Mouse (Mus musculus): ENCODE results near the gene Limk1. TPM values are rescaled to one million over a fixed set of nuclear protein-coding genes. Genes with fewer than 3 reads are reported as not detected.

Gene Limk1
- polyA plus RNA-seq, 1 experiment from 2014 or later, result 5.3 TPM

DNA sequence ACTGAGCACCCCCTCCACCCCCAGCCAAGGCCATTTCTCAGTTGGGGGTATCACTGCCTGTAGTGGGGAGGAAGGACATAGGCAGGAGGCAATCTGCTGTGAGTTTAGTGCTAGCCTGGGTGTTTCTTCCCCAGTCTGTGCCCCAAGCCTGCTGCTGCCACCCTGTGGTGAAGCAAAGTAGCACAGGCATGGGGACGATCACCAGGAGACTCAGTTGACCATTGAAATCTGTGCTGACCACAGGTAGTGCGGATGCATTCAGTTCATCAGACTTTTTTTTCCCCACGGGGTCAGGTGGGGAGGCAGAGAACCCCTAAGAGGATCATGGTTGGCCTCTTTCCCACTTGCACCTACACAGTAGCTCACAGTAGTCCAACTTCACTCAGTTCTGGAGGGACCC lies 71.3 kb downstream of the Limk1 start:
- Histone ChIP-seq H3K4me1 (replicated peaks; ENCODE audit: control insufficient read depth, insufficient read depth, low read length) (no peaks in the 10 kb centered on the region), H3K9ac (ENCODE audit: low read length) (no peak overlapping the region), H3K9me3 (ENCODE audit: control insufficient read depth, low read length) (no peaks in the 10 kb centered on the region), H3K27ac (ENCODE audit: low read depth) (no peak overlapping the region), H3K4me3 (ENCODE audit: low read depth, low read length) (no peak overlapping the region), H3K27me3 (replicated peaks; ENCODE audit: control insufficient read depth, insufficient read depth, low read length) (no peaks in the 10 kb centered on the region), H3K36me3 (ENCODE audit: control insufficient read depth, insufficient read depth, low read length) (peaks cover 47% of the 10 kb centered on the region), H3K4me2 (ENCODE audit: low read length) (no peak overlapping the region)
- 66% methylated on average over 3 of the region's 3 CpGs for WGBS
- ATAC-seq (replicated peaks; ENCODE audit: low FRiP score, low TSS enrichment, low read depth) (no peak), DNase-seq (ENCODE audit: low spot score) (peak; percentile 69)

DNA sequence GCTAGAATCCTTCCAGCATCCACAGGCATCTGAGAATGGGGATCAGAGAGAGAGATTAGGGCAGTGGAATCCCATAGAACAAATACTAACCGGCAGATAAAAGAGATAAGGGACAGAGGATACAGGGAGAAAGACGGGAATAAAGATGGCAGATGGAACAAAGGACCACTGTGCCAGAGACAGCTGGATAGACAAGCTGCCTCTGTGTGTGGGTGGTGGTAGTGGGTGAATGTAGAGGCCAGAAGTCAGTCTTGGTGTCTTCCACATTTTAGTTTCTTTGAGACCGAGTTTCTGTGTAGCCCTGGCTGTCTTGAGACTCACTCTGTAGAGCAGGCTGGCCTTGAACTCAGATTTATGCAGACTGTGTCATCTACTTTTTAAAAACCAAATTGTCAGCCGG lies 72.6 kb downstream of the Limk1 start:
- DNase-seq (ENCODE audit: low spot score) (no peak), ATAC-seq (replicated peaks; ENCODE audit: low FRiP score, low TSS enrichment, low read depth) (no peak)
- H3K27me3 ChIP-seq (replicated peaks; ENCODE audit: control insufficient read depth, insufficient read depth, low read length), result no peaks in the 10 kb centered on the region
- peaks cover 34% of the 10 kb centered on the region for H3K36me3 ChIP-seq (ENCODE audit: control insufficient read depth, insufficient read depth, low read length)
- WGBS, result 73% methylated on average over 4 of the region's 4 CpGs
- no peaks in the 10 kb centered on the region for H3K9me3 ChIP-seq (ENCODE audit: control insufficient read depth, low read length)
- H3K27ac ChIP-seq (ENCODE audit: low read depth), result no peak overlapping the region
- no peaks in the 10 kb centered on the region for H3K4me1 ChIP-seq (replicated peaks; ENCODE audit: control insufficient read depth, insufficient read depth, low read length)
- H3K4me3 ChIP-seq (ENCODE audit: low read depth, low read length), result no peak overlapping the region
- H3K9ac ChIP-seq (ENCODE audit: low read length), result no peak overlapping the region
- H3K4me2 ChIP-seq (ENCODE audit: low read length), result no peak overlapping the region

DNA sequence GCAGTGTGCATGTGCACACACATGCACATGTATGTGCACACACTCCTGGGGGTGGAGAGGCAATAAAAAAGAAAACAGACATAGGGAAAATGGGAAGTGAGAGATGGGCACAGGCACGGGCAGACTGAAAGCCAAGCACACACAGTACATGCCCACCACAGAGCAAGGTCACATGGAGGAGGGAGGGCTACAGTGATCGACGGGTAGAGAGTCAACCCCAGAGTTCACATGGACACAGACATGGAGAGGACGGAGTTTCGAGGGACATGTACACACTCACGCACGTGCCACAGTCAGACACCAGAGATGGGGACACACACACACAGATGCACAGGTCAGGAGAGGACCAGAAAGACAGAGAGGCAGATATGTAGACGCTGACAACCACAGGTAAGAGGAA lies 73.0 kb downstream of the Limk1 start:
- 77% methylated on average over 8 of the region's 8 CpGs for WGBS
- ATAC-seq (replicated peaks; ENCODE audit: low FRiP score, low TSS enrichment, low read depth) (no peak), DNase-seq (ENCODE audit: low spot score) (no peak)
- Histone ChIP-seq H3K4me2 (ENCODE audit: low read length) (no peak overlapping the region), H3K4me1 (replicated peaks; ENCODE audit: control insufficient read depth, insufficient read depth, low read length) (no peaks in the 10 kb centered on the region), H3K27me3 (replicated peaks; ENCODE audit: control insufficient read depth, insufficient read depth, low read length) (no peaks in the 10 kb centered on the region), H3K36me3 (ENCODE audit: control insufficient read depth, insufficient read depth, low read length) (peaks cover 30% of the 10 kb centered on the region), H3K4me3 (ENCODE audit: low read depth, low read length) (no peak overlapping the region), H3K9ac (ENCODE audit: low read length) (no peak overlapping the region), H3K9me3 (ENCODE audit: control insufficient read depth, low read length) (no peaks in the 10 kb centered on the region), H3K27ac (ENCODE audit: low read depth) (no peak overlapping the region)

DNA sequence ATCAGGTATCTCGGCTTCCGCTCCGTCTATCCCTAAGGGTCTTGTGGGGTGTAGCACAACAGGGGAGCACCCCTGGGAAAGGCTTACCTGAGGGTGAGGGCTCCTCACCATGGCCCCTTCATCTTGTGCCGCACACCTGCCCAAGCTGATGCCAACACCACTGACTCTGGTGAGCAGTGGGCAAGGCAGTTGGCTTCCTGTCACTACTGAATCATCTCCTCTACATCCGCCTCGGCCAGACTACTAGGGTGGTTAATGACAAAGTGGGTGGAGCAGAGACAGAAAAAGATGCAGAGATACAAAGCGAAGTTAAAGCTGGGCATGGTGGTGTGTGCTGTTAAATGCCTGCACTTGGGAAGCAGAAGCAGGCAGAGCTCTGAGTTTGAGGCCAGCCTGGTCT lies 73.6 kb downstream of the Limk1 start, which contains the start of gene Lat2:
Gene Lat2 (minus strand): TSS at position 224 of the 400 bp plus-strand sequence.
- Histone ChIP-seq H3K27ac (ENCODE audit: low read depth) (no peak within 1 kb of the TSS), H3K36me3 (ENCODE audit: control insufficient read depth, insufficient read depth, low read length) (peaks cover 24% of the 10 kb centered on the region), H3K9me3 (ENCODE audit: control insufficient read depth, low read length) (no peaks in the 10 kb centered on the region), H3K4me2 (ENCODE audit: low read length) (no peak within 1 kb of the TSS), H3K4me3 (ENCODE audit: low read depth, low read length) (no peak within 1 kb of the TSS), H3K27me3 (replicated peaks; ENCODE audit: control insufficient read depth, insufficient read depth, low read length) (no peaks in the 10 kb centered on the region), H3K4me1 (replicated peaks; ENCODE audit: control insufficient read depth, insufficient read depth, low read length) (no peaks in the 10 kb centered on the region), H3K9ac (ENCODE audit: low read length) (no peak within 1 kb of the TSS)
- 85% methylated on average over 7 of the region's 7 CpGs for WGBS
- no peak for DNase-seq (ENCODE audit: low spot score)
- no peak for ATAC-seq (replicated peaks; ENCODE audit: low FRiP score, low TSS enrichment, low read depth)

DNA sequence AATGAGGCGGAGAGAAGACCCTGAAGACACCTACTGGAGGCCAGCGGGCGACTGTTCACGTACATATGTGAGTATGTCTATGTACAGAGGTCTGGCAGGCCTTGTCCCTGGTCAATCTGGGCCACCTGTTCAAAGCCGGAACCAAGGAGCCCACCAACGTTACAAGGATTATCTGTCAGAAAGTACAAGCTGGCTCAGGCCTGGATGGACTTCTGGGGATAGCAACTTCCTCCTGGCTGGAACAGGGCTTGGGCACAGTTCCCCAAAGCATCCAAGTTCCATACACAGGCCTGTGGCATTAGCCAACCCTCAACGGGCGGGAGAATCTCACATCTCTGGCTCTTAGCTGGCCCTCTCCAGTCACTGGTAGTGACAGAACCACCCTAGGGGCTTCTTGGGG lies 74.1 kb downstream of the Limk1 start:
- 87% methylated on average over 8 of the region's 8 CpGs for WGBS
- no peak overlapping the region for H3K4me3 ChIP-seq (ENCODE audit: low read depth, low read length)
- no peaks in the 10 kb centered on the region for H3K27me3 ChIP-seq (replicated peaks; ENCODE audit: control insufficient read depth, insufficient read depth, low read length)
- H3K9ac ChIP-seq (ENCODE audit: low read length), result no peak overlapping the region
- DNase-seq (ENCODE audit: low spot score), result no peak
- H3K4me2 ChIP-seq (ENCODE audit: low read length), result no peak overlapping the region
- ATAC-seq (replicated peaks; ENCODE audit: low FRiP score, low TSS enrichment, low read depth), result no peak
- H3K4me1 ChIP-seq (replicated peaks; ENCODE audit: control insufficient read depth, insufficient read depth, low read length), result no peaks in the 10 kb centered on the region
- peaks cover 19% of the 10 kb centered on the region for H3K36me3 ChIP-seq (ENCODE audit: control insufficient read depth, insufficient read depth, low read length)
- H3K27ac ChIP-seq (ENCODE audit: low read depth), result no peak overlapping the region
- no peaks in the 10 kb centered on the region for H3K9me3 ChIP-seq (ENCODE audit: control insufficient read depth, low read length)

DNA sequence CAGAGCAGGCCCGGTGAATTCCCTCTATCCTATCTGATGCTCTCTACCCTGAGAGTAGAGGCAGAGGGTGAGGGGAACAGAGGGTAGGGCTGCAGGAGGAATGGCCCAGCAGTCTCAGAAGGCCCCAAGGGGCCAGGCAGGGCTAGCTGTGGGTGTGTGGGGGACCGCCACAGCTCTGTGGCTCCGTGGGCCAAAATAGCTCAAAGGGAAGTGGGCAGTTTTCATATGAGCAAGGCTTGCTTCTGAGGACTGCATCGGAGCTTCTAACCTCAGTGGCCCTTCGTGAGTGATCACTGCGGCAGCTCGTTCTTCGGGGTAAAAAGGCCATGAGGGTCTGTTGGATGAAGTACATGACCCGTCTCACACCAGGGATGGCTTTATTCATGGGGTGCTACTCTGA lies 74.7 kb downstream of the Limk1 start:
- Histone ChIP-seq H3K9me3 (ENCODE audit: control insufficient read depth, low read length) (no peaks in the 10 kb centered on the region), H3K4me1 (replicated peaks; ENCODE audit: control insufficient read depth, insufficient read depth, low read length) (no peaks in the 10 kb centered on the region), H3K4me2 (ENCODE audit: low read length) (no peak overlapping the region), H3K36me3 (ENCODE audit: control insufficient read depth, insufficient read depth, low read length) (peaks cover 13% of the 10 kb centered on the region), H3K9ac (ENCODE audit: low read length) (no peak overlapping the region), H3K27me3 (replicated peaks; ENCODE audit: control insufficient read depth, insufficient read depth, low read length) (no peaks in the 10 kb centered on the region), H3K27ac (ENCODE audit: low read depth) (no peak overlapping the region), H3K4me3 (ENCODE audit: low read depth, low read length) (no peak overlapping the region)
- 82% methylated on average over 9 of the region's 9 CpGs for WGBS
- DNase-seq (ENCODE audit: low spot score), result no peak
- ATAC-seq (replicated peaks; ENCODE audit: low FRiP score, low TSS enrichment, low read depth), result no peak

DNA sequence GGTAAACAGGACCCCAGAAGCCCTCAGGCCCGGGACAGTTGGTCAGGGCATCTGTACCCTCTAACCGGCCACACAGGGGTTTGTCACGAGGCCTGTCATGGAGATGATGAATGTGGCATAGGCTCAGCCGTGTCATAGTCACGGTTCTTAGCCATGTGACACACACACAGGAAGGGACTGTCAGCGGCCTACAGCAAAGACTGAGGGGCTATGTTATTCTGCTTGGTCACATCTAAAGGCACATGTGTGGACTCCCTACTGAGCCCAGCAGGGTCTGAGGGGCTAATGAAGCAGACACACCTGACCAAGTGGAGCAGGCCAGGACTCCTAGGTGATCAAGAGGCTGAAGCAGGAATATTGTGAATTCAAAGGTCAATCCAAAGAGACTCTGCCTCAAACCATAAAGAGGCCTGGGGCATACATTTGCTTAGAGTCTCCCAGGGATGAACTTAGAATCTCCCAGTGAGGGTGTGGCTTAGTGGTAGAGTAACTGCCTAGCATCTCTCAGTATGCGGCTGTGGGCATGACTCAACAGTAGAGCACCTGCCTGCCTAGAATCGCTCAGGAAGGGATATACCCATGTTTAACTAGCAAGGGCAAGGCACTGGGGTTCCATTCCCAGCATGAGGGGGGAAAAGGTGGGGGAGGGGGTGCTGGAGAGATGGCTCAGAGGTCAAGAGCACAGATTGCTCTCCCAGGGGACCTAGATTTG lies 76.4 kb downstream of the Limk1 start:
- Histone ChIP-seq H3K27ac (ENCODE audit: low read depth) (no peak overlapping the region), H3K9ac (ENCODE audit: low read length) (no peak overlapping the region), H3K4me2 (ENCODE audit: low read length) (no peak overlapping the region), H3K27me3 (replicated peaks; ENCODE audit: control insufficient read depth, insufficient read depth, low read length) (no peaks in the 10 kb centered on the region), H3K9me3 (ENCODE audit: control insufficient read depth, low read length) (no peaks in the 10 kb centered on the region), H3K4me1 (replicated peaks; ENCODE audit: control insufficient read depth, insufficient read depth, low read length) (no peaks in the 10 kb centered on the region), H3K4me3 (ENCODE audit: low read depth, low read length) (no peak overlapping the region), H3K36me3 (ENCODE audit: control insufficient read depth, insufficient read depth, low read length) (no peaks in the 10 kb centered on the region)
- no peak for DNase-seq (ENCODE audit: low spot score)
- 53% methylated on average over 8 of the region's 8 CpGs for WGBS
- ATAC-seq (replicated peaks; ENCODE audit: low FRiP score, low TSS enrichment, low read depth), result peak; percentile 34

DNA sequence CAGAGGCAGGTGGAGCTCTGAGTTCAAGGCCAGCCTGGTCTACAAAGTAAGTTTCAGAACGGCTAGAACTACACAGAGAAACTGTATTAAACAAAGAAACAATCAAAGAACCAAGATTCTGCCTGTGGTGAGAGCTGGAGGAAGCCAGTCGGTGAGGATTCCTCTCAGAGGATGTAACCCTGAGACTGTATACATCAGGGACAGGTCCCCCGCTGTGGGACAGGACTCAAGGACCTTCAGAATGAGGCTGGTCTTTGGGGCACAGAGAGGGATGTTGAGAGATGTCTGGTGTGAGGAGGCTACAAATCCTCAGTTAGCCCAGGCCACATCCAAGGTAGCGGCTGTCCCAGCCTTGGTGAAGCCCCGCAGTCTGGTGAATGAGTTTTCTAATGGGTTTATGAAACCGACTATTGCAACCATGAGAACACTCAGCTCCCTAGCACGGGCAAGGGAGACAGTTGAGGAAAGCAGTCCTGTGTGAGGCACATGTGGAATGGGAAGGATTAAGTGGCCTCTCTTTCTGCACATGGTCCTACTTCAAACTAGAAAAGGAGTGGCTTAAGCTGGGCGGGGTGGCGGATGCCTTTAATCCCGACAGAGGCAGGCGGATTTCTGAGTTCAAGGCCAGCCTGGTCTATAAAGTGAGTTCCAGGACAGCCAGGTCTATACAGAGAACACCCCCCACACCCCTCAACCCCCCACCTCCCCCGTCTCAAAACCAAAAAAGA lies 78.3 kb downstream of the Limk1 start:
- 80% methylated on average over 12 of the region's 12 CpGs for WGBS
- no peak overlapping the region for H3K27ac ChIP-seq (ENCODE audit: low read depth)
- no peak overlapping the region for H3K4me2 ChIP-seq (ENCODE audit: low read length)
- no peaks in the 10 kb centered on the region for H3K9me3 ChIP-seq (ENCODE audit: control insufficient read depth, low read length)
- ATAC-seq (replicated peaks; ENCODE audit: low FRiP score, low TSS enrichment, low read depth), result no peak
- no peak for DNase-seq (ENCODE audit: low spot score)
- H3K27me3 ChIP-seq (replicated peaks; ENCODE audit: control insufficient read depth, insufficient read depth, low read length), result no peaks in the 10 kb centered on the region
- no peak overlapping the region for H3K4me3 ChIP-seq (ENCODE audit: low read depth, low read length)
- H3K9ac ChIP-seq (ENCODE audit: low read length), result no peak overlapping the region
- H3K4me1 ChIP-seq (replicated peaks; ENCODE audit: control insufficient read depth, insufficient read depth, low read length), result no peaks in the 10 kb centered on the region
- no peaks in the 10 kb centered on the region for H3K36me3 ChIP-seq (ENCODE audit: control insufficient read depth, insufficient read depth, low read length)

DNA sequence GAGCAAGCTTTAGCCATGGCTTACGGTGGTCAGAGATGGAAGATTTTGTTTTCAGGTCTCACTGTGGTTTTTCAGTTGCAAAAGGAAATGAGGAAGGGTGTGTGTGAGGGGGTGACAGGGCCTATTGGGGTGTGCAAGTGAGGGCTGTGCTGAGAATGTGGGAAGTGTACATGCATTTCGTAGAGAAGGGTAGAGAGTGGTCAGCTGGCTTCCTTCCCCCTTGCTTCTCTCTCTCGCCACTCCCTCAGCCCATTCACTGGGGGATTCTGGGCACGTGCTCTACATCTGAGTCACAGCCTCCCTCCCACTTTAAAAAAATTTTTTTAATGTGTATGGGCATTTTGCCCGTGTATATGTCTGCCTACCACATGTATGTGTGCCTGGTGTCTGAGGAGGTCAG lies 81.3 kb downstream of the Limk1 start:
- H3K27ac ChIP-seq (ENCODE audit: low read depth), result no peak overlapping the region
- ATAC-seq (replicated peaks; ENCODE audit: low FRiP score, low TSS enrichment, low read depth), result no peak
- no peaks in the 10 kb centered on the region for H3K36me3 ChIP-seq (ENCODE audit: control insufficient read depth, insufficient read depth, low read length)
- H3K27me3 ChIP-seq (replicated peaks; ENCODE audit: control insufficient read depth, insufficient read depth, low read length), result no peaks in the 10 kb centered on the region
- no peaks in the 10 kb centered on the region for H3K4me1 ChIP-seq (replicated peaks; ENCODE audit: control insufficient read depth, insufficient read depth, low read length)
- 62% methylated on average over 5 of the region's 5 CpGs for WGBS
- H3K4me2 ChIP-seq (ENCODE audit: low read length), result no peak overlapping the region
- no peak overlapping the region for H3K9ac ChIP-seq (ENCODE audit: low read length)
- DNase-seq (ENCODE audit: low spot score), result no peak
- H3K9me3 ChIP-seq (ENCODE audit: control insufficient read depth, low read length), result no peaks in the 10 kb centered on the region
- H3K4me3 ChIP-seq (ENCODE audit: low read depth, low read length), result no peak overlapping the region

Measured in intestine, embryonic 14.5 days (tissue).